Mouse (Mus musculus) ES-Bruce4 (cell line): ENCODE data around the gene Ctnna2. TPM values are rescaled to one million over a fixed set of nuclear protein-coding genes. Genes with fewer than 3 reads are reported as not detected.

Source experiments
- H3K27ac ChIP-seq: 2 replicates; pipeline ENCODE4 v1.5.1; 2012; ENCODE audit warnings: low read length, inconsistent platforms; ENCODE audit not compliant: insufficient read depth
- H3K27me3 ChIP-seq: 2 replicates; pipeline ENCODE4 v1.6.1; 2012; ENCODE audit warnings: mild to moderate bottlenecking, low read length, inconsistent platforms; ENCODE audit not compliant: control insufficient read depth, poor library complexity, insufficient read depth, severe bottlenecking
- H3K36me3 ChIP-seq: 2 replicates; pipeline ENCODE4 v1.6.1; 2012; ENCODE audit warnings: inconsistent platforms, mild to moderate bottlenecking, low read length, moderate library complexity; ENCODE audit not compliant: control insufficient read depth, poor library complexity, insufficient read depth, severe bottlenecking
- H3K4me1 ChIP-seq: one replicate; pipeline ENCODE4 v1.8.1; 2011; ENCODE audit warnings: low read length; ENCODE audit not compliant: control insufficient read depth, insufficient read depth
- H3K4me3 ChIP-seq: 2 replicates; pipeline ENCODE4 v1.5.1; 2011; ENCODE audit warnings: low read depth, mild to moderate bottlenecking, low read length
- H3K9ac ChIP-seq: 2 replicates; pipeline ENCODE4 v1.6.1; 2012; ENCODE audit warnings: low read depth, mild to moderate bottlenecking, inconsistent platforms; ENCODE audit not compliant: poor library complexity, severe bottlenecking
- H3K9me3 ChIP-seq: replicated peaks from 2 replicates; pipeline ENCODE4 v1.6.1; 2012; ENCODE audit warnings: mild to moderate bottlenecking, low read length, inconsistent platforms; ENCODE audit not compliant: control insufficient read depth, poor library complexity, insufficient read depth, severe bottlenecking
- CTCF ChIP-seq: IDR thresholded peaks from one replicate; pipeline ENCODE4 v1.8.1; 2011; ENCODE audit warnings: low read depth, low read length
- EP300 ChIP-seq: IDR thresholded peaks from 2 replicates; pipeline ENCODE4 v1.6.1; 2011; ENCODE audit warnings: low read depth, low read length; ENCODE audit not compliant: insufficient read depth
- POLR2A ChIP-seq: IDR thresholded peaks from one replicate; pipeline ENCODE4 v1.8.1; 2011; ENCODE audit warnings: low read length; ENCODE audit not compliant: insufficient read depth
- polyA plus RNA-seq: library from polyadenylated mRNA; stranded (reverse); fragments of >200 nt; gene quantifications from 2 replicates; pipeline ENCODE4 v1.2.4, GENCODE M21; 2011; ENCODE audit warnings: low read depth; ENCODE audit not compliant: missing spikeins, insufficient read depth, insufficient read length

Ctnna2 gene
- polyA plus RNA-seq, 1 experiment, result 0.76 TPM

GRCm38 (mm10) chr6:76979247-76979850 is 1000.1 kb downstream of the Ctnna2 start:
- Histone ChIP-seq H3K4me3 (no peak overlapping the region), H3K27me3 (no peaks in the 10 kb centered on the region), H3K9me3 (no peaks in the 10 kb centered on the region), H3K4me1 (peaks cover 4% of the 10 kb centered on the region), H3K9ac (no peak overlapping the region), H3K36me3 (no peaks in the 10 kb centered on the region), H3K27ac (no peak overlapping the region)
- TF ChIP-seq EP300 (peak; percentile 50; the same call in 1 of the 2 replicates), POLR2A (no peak)

DNA sequence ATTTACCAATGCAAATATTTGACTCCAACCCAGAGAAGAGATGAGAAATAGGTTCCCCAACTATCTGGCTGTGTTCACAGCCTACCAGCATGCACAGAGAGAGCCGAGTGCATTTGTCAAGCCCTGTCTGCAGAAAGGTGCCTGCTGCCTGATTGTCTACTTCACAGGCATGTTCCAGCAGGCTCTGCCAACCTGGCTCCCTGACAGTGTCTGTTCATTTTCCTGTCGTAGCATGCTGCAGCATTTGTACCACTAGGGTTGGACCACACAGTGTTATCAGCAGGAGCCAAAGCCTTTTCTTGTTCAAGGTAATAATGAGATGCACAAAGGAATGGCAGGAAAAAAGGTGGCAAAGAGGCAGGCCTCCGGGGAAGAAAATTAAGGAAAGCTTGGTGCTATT is 1001.7 kb downstream of the Ctnna2 start:
- Histone ChIP-seq H3K9ac (no peak overlapping the region), H3K9me3 (no peaks in the 10 kb centered on the region), H3K27me3 (no peaks in the 10 kb centered on the region), H3K4me3 (no peak overlapping the region), H3K4me1 (peaks cover 4% of the 10 kb centered on the region), H3K27ac (no peak overlapping the region), H3K36me3 (no peaks in the 10 kb centered on the region)
- TF ChIP-seq EP300, result no peak
- no peak for TF ChIP-seq POLR2A
- TF ChIP-seq CTCF, result no peak

DNA sequence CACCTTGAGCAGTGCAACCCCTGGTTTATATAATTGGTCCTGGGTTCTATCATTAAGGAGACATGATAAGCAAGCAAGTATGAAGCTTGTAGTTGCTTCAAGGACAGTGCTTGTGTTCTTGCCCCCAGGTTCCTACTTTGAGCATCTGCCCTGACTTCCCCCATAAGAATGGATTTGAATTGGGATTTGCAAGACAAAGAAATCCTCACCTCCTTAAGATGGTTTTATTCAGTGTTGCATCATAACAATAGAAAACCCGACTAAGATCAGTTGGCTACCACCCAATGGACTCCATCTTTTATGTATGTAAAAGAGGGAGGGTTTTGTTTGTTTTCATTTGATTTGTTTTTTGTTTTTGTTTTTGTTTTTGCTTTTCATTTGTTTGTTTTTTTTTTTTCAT is 1005.2 kb downstream of the Ctnna2 start:
- no peak overlapping the region for H3K27ac ChIP-seq
- TF ChIP-seq EP300 (no peak), POLR2A (no peak), CTCF (no peak)
- H3K27me3 ChIP-seq, result no peaks in the 10 kb centered on the region
- no peaks in the 10 kb centered on the region for H3K9me3 ChIP-seq
- H3K4me1 ChIP-seq, result peaks cover 4% of the 10 kb centered on the region
- no peak overlapping the region for H3K4me3 ChIP-seq
- no peaks in the 10 kb centered on the region for H3K36me3 ChIP-seq
- H3K9ac ChIP-seq, result no peak overlapping the region

DNA sequence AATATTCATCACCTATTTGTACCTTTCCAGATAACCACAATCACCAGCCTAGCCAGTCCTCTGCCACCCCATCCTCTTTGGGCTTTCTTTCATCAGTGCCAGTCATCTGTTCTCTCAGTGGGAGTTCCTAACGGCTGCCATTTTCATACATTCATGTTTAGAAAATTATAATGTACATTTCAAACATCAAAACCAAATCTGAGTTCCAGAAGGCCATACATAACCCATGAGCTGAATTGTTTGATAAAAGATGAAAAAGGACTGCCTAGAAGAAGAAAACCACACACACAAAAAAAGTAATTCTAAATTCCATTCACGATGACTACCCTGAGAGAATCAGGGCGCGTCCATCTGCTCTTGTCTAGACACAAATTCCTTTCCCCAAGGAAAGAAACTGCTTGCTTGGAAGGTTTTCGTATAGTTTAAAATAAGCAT is 1014.5 kb downstream of the Ctnna2 start:
- no peaks in the 10 kb centered on the region for H3K9me3 ChIP-seq
- no peaks in the 10 kb centered on the region for H3K4me1 ChIP-seq
- H3K27ac ChIP-seq, result no peak overlapping the region
- no peaks in the 10 kb centered on the region for H3K27me3 ChIP-seq
- no peak overlapping the region for H3K9ac ChIP-seq
- no peak overlapping the region for H3K4me3 ChIP-seq
- no peaks in the 10 kb centered on the region for H3K36me3 ChIP-seq
- TF ChIP-seq CTCF (no peak), EP300 (no peak), POLR2A (no peak)

- no peak for TF ChIP-seq EP300
- no peak for TF ChIP-seq CTCF
- no peak for TF ChIP-seq POLR2A
- no peaks in the 10 kb centered on the region for H3K27me3 ChIP-seq
Measured at GRCm38 (mm10) chr6:76908086-76908485, 1071.4 kb downstream of the Ctnna2 start.

DNA sequence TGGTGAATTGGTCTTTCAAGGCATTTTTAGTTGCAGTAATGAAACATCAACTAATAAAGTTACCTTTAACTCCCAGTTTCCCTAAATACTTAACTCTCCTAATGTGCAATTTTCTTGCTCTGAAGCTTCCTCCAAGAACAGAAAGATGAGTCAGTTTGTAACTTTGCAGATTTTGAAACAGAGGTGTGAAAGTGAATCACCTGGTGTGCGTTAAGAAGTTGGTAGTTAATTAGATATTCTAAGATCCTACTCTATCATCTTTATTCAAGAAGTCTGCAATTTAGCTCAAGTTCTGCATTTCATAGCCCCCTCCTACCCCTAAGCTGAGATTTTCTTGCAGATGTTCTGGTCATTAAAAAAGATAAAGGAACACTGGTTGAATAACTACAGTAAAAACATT is 1082.3 kb downstream of the Ctnna2 start:
- H3K9me3 ChIP-seq, result no peaks in the 10 kb centered on the region
- no peak overlapping the region for H3K4me3 ChIP-seq
- no peaks in the 10 kb centered on the region for H3K36me3 ChIP-seq
- no peak overlapping the region for H3K9ac ChIP-seq
- no peaks in the 10 kb centered on the region for H3K4me1 ChIP-seq
- TF ChIP-seq POLR2A (no peak), CTCF (no peak), EP300 (no peak)
- no peaks in the 10 kb centered on the region for H3K27me3 ChIP-seq
- no peak overlapping the region for H3K27ac ChIP-seq

More at GRCm38 (mm10) chr6:76908086-76908485, 1071.4 kb downstream of the Ctnna2 start:
- Histone ChIP-seq H3K4me3 (no peak overlapping the region), H3K27ac (no peak overlapping the region), H3K36me3 (no peaks in the 10 kb centered on the region), H3K4me1 (no peaks in the 10 kb centered on the region), H3K9ac (no peak overlapping the region), H3K9me3 (no peaks in the 10 kb centered on the region)
